In genomic region chr16:10784793-10785370, GRCm38 (mm10) we compare ENCODE assay signal across 8 mouse cellular contexts. TPM values are rescaled to one million over a fixed set of nuclear protein-coding genes. Genes with fewer than 3 reads are reported as not detected.
DNase-seq lines count a peak whose midpoint lies in the region; ATAC-seq lines count a peak whose summit lies in the region.

No protein-coding gene starts in this region.

- peak; percentile 84 for ATAC-seq in intestine, embryonic 14.5 days (replicated peaks; ENCODE audit: low FRiP score, low TSS enrichment, low read depth)
- ATAC-seq in megakaryocyte-erythroid progenitor cell, adult 5-6 weeks (replicated peaks; ENCODE audit: low FRiP score, low TSS enrichment, poor library complexity, severe bottlenecking), result peak; percentile 50

- peak overlapping the region; percentile 98 for H3K27ac ChIP-seq in intestine, embryonic 14.5 days (ENCODE audit: low read depth)

- no peaks in the 10 kb centered on the region for H3K36me3 ChIP-seq in intestine, embryonic 14.5 days (ENCODE audit: control insufficient read depth, insufficient read depth, low read length)

- no peaks in the 10 kb centered on the region for H3K9me3 ChIP-seq in intestine, embryonic 14.5 days (ENCODE audit: control insufficient read depth, low read length)

- DNase-seq in adrenal gland, adult 2 months, result peak; percentile 96
- peak; percentile 93 for DNase-seq in embryo, embryonic 11 days
- DNase-seq in gastrocnemius, postnatal 25 days, result peak; percentile 90
- no peak for DNase-seq in intestine, embryonic 14.5 days (ENCODE audit: low spot score)
- peak; percentile 87 to 88 for DNase-seq in left cerebral cortex, postnatal 14 days (ENCODE audit: low spot score in 2 of 2)
- DNase-seq in right cerebral cortex, postnatal 14 days, result peak; percentile 87
- DNase-seq in urinary bladder, postnatal 36 days (ENCODE audit: low spot score in 2 of 2), result peak; percentile 87 to 91

- H3K4me3 ChIP-seq in intestine, embryonic 14.5 days (ENCODE audit: low read depth, low read length), result peak overlapping the region; percentile 57

- under 1% methylated on average over 41 of the region's 55 CpGs for WGBS in intestine, embryonic 14.5 days

- intact Hi-C loops in left cerebral cortex, postnatal 14 days (cut with DNase I), result loop anchor here (2.0 to 5.0 kb wide), 5 partner anchors 52 to 212 kb away; partner anchors contain the start of gene Rmi2

- peak overlapping the region; percentile 99 for H3K4me2 ChIP-seq in intestine, embryonic 14.5 days (ENCODE audit: low read length)

- no peaks in the 10 kb centered on the region for H3K27me3 ChIP-seq in intestine, embryonic 14.5 days (replicated peaks; ENCODE audit: control insufficient read depth, insufficient read depth, low read length)

- peaks cover 32% of the 10 kb centered on the region for H3K4me1 ChIP-seq in intestine, embryonic 14.5 days (replicated peaks; ENCODE audit: control insufficient read depth, insufficient read depth, low read length)

- peak overlapping the region; percentile 73 for H3K9ac ChIP-seq in intestine, embryonic 14.5 days (ENCODE audit: low read length)

RNA-seq across cellular contexts. Expression of gene Socs1, which starts 0.5 kb away (rescaled TPM):
- total RNA-seq in adrenal gland, adult 2 months (2021), result 1 to 10 TPM; 3.0 to 3.8 TPM
- polyA plus RNA-seq in adrenal gland, adult 2 months (2012; rRNA removed), result 32.1 and 38.2 TPM in 2 replicates
- 1 to 10 TPM in 1 of 2 experiments, under 1 TPM in 1; 0.51 to 2.4 TPM for total RNA-seq in gastrocnemius, postnatal 25 days (2021)
- 5.6 and 6.1 TPM in 2 replicates for polyA plus RNA-seq in intestine, embryonic 14.5 days (2014; fragmentation: Nextera tagmentation; extraction: Ambion mirVana)
- 1 to 10 TPM; 1.3 TPM for total RNA-seq in left cerebral cortex, postnatal 14 days (2021)
- 0.39 and 1.4 TPM in 2 replicates for total RNA-seq in megakaryocyte-erythroid progenitor cell, adult 5-6 weeks (2014; fragmentation: Nextera tagmentation)
- 0.80 and 1.1 TPM in 2 replicates for total RNA-seq in megakaryocyte-erythroid progenitor cell, adult 5-6 weeks (2017)

RNA-seq across cellular contexts. Expression of gene Tnp2, which starts 3.6 kb away (rescaled TPM):
- total RNA-seq in adrenal gland, adult 2 months (2021), result not detected
- not detected in 2 replicates for polyA plus RNA-seq in adrenal gland, adult 2 months (2012; rRNA removed)
- total RNA-seq in gastrocnemius, postnatal 25 days (2021), result not detected
- not detected in 2 replicates for polyA plus RNA-seq in intestine, embryonic 14.5 days (2014; fragmentation: Nextera tagmentation; extraction: Ambion mirVana)
- not detected for total RNA-seq in left cerebral cortex, postnatal 14 days (2021)
- not detected in 2 replicates for total RNA-seq in megakaryocyte-erythroid progenitor cell, adult 5-6 weeks (2014; fragmentation: Nextera tagmentation)
- total RNA-seq in megakaryocyte-erythroid progenitor cell, adult 5-6 weeks (2017), result not detected in 2 replicates

RNA-seq across cellular contexts. Expression of gene Prm3, which starts 5.8 kb away (rescaled TPM):
- not detected for total RNA-seq in adrenal gland, adult 2 months (2021)
- polyA plus RNA-seq in adrenal gland, adult 2 months (2012; rRNA removed), result not detected in 2 replicates
- total RNA-seq in gastrocnemius, postnatal 25 days (2021), result not detected
- not detected in 2 replicates for polyA plus RNA-seq in intestine, embryonic 14.5 days (2014; fragmentation: Nextera tagmentation; extraction: Ambion mirVana)
- not detected for total RNA-seq in left cerebral cortex, postnatal 14 days (2021)
- not detected in 2 replicates for total RNA-seq in megakaryocyte-erythroid progenitor cell, adult 5-6 weeks (2014; fragmentation: Nextera tagmentation)
- not detected in 2 replicates for total RNA-seq in megakaryocyte-erythroid progenitor cell, adult 5-6 weeks (2017)

RNA-seq across cellular contexts. Expression of gene Prm2, which starts 11.1 kb away (rescaled TPM):
- not detected for total RNA-seq in adrenal gland, adult 2 months (2021)
- polyA plus RNA-seq in adrenal gland, adult 2 months (2012; rRNA removed), result 0.19 TPM in 1 of 2 replicates, not detected in the other
- not detected for total RNA-seq in gastrocnemius, postnatal 25 days (2021)
- polyA plus RNA-seq in intestine, embryonic 14.5 days (2014; fragmentation: Nextera tagmentation; extraction: Ambion mirVana), result not detected in 2 replicates
- total RNA-seq in left cerebral cortex, postnatal 14 days (2021), result not detected
- not detected in 2 replicates for total RNA-seq in megakaryocyte-erythroid progenitor cell, adult 5-6 weeks (2014; fragmentation: Nextera tagmentation)
- total RNA-seq in megakaryocyte-erythroid progenitor cell, adult 5-6 weeks (2017), result not detected in 2 replicates

RNA-seq across cellular contexts. Expression of gene Prm1, which starts 20.8 kb away (rescaled TPM):
- total RNA-seq in adrenal gland, adult 2 months (2021), result not detected
- polyA plus RNA-seq in adrenal gland, adult 2 months (2012; rRNA removed), result not detected in 2 replicates
- not detected for total RNA-seq in gastrocnemius, postnatal 25 days (2021)
- not detected in 2 replicates for polyA plus RNA-seq in intestine, embryonic 14.5 days (2014; fragmentation: Nextera tagmentation; extraction: Ambion mirVana)
- total RNA-seq in left cerebral cortex, postnatal 14 days (2021), result not detected
- not detected in 2 replicates for total RNA-seq in megakaryocyte-erythroid progenitor cell, adult 5-6 weeks (2014; fragmentation: Nextera tagmentation)
- total RNA-seq in megakaryocyte-erythroid progenitor cell, adult 5-6 weeks (2017), result not detected in 2 replicates
